Mouse (Mus musculus) liver, adult 2 months (tissue): Measurements from ENCODE around the gene Rexo1.

Experiments used
- CTCF ChIP-seq: fragments of 200-500 bp; IDR thresholded peaks from 2 replicates; pipeline ENCODE4 v1.5.1; 2011; ENCODE audit warnings: low read depth, low read length, control low read depth
- POLR2A ChIP-seq: fragments of 200-500 bp; IDR thresholded peaks from 2 replicates; pipeline ENCODE4 v1.6.1; 2011; ENCODE audit warnings: low read length, control low read depth; ENCODE audit not compliant: insufficient read depth; ENCODE audit errors: extremely low read depth

DNA sequence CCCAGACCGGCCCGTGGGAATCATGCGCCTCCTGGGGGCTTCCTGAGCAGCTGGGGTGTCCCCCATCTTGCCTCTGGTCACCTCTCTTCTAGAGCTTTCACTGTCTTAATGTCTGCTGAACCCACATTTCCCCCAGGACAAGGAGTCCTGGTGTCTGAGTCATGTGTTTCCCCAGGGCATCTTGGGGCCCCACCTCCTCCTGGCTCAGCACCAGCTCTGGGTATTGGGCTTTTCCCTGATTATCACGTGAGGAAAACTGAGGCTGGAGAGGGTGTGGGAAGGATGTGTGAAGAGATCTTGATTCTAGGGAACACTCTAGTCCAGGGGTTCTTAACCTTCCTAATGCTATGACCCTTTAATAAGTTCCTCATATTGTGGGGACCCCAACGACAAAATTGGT is 23.2 kb downstream of the Rexo1 start:
- TF ChIP-seq CTCF (no peak), POLR2A (no peak)
